Mouse (Mus musculus) bone marrow macrophage, adult 2 months (primary cell): ENCODE data around the gene Chrm5.

Experiments used
- CTCF ChIP-seq: IDR thresholded peaks from 2 replicates; pipeline ENCODE4 v1.5.1; 2012; ENCODE audit warnings: low read depth, mild to moderate bottlenecking, low read length, moderate library complexity
- POLR2A ChIP-seq: IDR thresholded peaks from 2 replicates; pipeline ENCODE4 v1.6.1; 2012; ENCODE audit warnings: mild to moderate bottlenecking, low read depth, low read length, borderline replicate concordance

DNA sequence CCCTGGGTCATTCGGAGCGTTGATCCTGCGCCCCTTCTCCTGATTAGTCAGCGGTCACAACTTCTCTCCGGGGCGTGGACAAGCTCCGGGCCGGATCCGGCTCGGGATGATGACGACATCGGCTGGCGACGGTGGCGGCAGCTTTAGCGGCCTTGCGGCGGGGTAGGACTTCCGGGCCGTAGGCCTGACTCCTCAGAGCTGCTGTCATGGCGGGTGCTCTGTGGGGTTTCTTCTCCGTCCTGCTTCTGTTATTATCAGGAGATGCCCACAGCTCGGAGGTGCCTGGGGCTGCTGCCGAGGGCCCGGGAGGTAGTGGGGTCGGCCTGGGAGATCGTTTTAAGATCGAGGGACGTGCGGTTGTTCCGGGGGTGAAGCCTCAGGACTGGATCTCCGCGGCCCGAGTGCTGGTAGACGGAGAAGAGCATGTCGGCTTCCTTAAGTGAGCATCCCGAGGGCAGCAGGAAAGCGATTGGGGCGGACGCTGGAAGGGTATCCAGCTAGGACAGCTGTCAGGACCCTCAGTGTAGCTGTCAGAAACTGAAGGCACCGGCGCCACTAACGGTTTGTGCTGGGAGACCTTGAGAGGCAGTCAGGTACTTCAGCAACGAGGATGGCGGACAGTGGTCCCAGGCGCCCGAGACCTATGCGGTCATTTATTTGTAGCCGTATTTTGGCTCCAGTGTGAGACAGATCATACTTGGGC is 25.6 kb downstream of the Chrm5 start, which contains the start of gene Emc7:
- no peak for TF ChIP-seq POLR2A
- no peak for TF ChIP-seq CTCF
